Mouse (Mus musculus): ENCODE data around the gene Cdk17. TPM values are rescaled to one million over a fixed set of nuclear protein-coding genes. Genes with fewer than 3 reads are reported as not detected.
"Not testable (repeated sequence)": the region's sequence is repeated elsewhere in the genome, so short reads cannot be mapped to it uniquely, and the experiment has no call there.

Cdk17 gene
- polyA plus RNA-seq, 1 experiment from 2014 or later = 28.2 TPM

DNA sequence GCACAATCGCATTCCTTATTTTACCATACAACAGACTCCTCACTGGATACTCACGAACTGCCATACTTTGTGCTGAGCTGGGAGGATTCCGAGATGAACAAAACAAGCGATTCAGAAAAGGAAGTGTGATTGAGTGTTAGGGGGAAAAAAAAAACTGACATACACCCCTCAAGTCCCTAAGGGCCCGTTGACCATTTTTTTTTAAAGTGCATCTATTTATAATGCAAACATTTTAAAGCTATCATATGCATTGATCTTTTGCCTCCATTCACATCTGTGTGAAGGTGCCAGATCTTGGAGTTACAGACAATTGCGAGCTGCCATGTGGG, 16.7 kb upstream of the Cdk17 start:
- Histone ChIP-seq H3K4me3 (no peak overlapping the region), H3K9ac (no peak overlapping the region), H3K36me3 (no peaks in the 10 kb centered on the region), H3K4me2 (replicated peaks) (no peak overlapping the region), H3K4me1 (no peaks in the 10 kb centered on the region), H3K27me3 (no peaks in the 10 kb centered on the region), H3K9me3 (no peaks in the 10 kb centered on the region), H3K27ac (no peak overlapping the region)
- no peak for ATAC-seq (ENCODE audit: insufficient number of reproducible peaks, insufficient read depth, low FRiP score, low TSS enrichment)
- WGBS = 77% methylated on average over 6 of the region's 6 CpGs

DNA sequence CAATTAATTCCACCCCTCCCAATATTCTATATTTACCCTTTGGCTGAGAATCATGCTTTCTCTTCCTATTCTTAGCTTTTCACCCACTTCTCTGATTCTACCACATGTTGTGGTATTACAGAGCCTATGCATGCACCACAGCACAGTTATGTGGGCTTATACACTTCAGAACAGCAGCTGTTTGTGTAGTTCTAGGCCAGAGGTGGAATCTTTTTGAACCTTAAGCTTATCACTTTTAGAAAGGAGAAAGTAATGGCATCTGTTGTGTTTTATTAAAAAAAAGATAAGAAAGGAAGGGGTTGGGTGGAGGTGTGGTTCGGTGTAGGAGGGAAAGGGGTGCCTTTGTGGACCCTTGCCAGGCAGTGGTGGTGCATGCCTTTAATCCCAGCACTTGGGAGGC, 16.1 kb upstream of the Cdk17 start:
- H3K9ac ChIP-seq = no peak overlapping the region
- no peak overlapping the region for H3K4me2 ChIP-seq (replicated peaks)
- no peaks in the 10 kb centered on the region for H3K36me3 ChIP-seq
- H3K9me3 ChIP-seq = no peaks in the 10 kb centered on the region
- ATAC-seq (ENCODE audit: insufficient number of reproducible peaks, insufficient read depth, low FRiP score, low TSS enrichment) = no peak
- H3K27ac ChIP-seq = no peak overlapping the region
- H3K27me3 ChIP-seq = no peaks in the 10 kb centered on the region
- no peaks in the 10 kb centered on the region for H3K4me1 ChIP-seq
- H3K4me3 ChIP-seq = no peak overlapping the region
- 84% methylated on average over 1 of the region's 1 CpGs for WGBS

DNA sequence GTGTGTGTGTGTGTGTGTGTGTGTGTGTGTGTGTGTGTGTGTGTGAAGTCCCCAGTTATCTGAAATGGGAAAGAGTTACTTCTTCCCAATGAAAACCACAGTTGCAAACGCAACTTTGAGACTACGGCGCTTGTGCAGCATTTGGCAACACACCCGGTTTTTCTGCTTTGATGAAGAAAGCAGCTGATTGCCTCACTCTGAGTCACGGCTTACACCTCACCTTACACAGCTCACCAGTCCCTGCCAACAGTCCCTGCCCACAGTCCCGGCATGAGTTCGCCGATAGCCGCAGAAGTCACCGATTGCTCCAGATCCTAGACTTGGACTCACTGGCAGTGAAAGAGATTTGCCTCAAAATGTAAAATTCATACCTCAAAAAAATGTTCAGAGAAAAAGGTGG, 15.6 kb upstream of the Cdk17 start:
- no peak overlapping the region for H3K27ac ChIP-seq
- H3K4me1 ChIP-seq = no peaks in the 10 kb centered on the region
- no peaks in the 10 kb centered on the region for H3K36me3 ChIP-seq
- ATAC-seq (ENCODE audit: insufficient number of reproducible peaks, insufficient read depth, low FRiP score, low TSS enrichment) = no peak
- no peaks in the 10 kb centered on the region for H3K27me3 ChIP-seq
- no peak overlapping the region for H3K9ac ChIP-seq
- WGBS = 87% methylated on average over 10 of the region's 10 CpGs
- no peaks in the 10 kb centered on the region for H3K9me3 ChIP-seq
- H3K4me2 ChIP-seq (replicated peaks) = no peak overlapping the region
- H3K4me3 ChIP-seq = no peak overlapping the region

DNA sequence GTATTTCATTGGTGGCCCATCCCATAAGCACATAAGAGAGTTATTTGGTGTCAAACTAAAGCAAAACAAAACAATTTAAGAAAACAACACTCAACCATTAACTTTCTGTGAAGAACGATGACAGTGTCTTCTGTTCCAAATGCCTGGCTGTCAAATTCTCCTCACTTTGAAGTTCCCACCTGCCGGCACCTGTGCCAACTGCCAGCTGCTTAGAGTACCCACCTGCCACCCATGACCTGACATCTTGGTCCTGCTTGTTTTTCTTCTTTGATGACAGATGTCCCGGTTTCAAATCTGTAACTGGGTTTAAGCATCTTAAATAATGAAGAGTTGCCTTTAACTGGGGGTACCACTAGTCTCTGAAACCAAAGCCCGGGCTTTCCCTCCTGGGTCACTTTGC, 14.1 kb upstream of the Cdk17 start:
- 81% methylated on average over 4 of the region's 4 CpGs for WGBS
- Histone ChIP-seq H3K27ac (no peak overlapping the region), H3K4me3 (no peak overlapping the region), H3K27me3 (no peaks in the 10 kb centered on the region), H3K4me1 (no peaks in the 10 kb centered on the region), H3K36me3 (no peaks in the 10 kb centered on the region), H3K9ac (no peak overlapping the region), H3K4me2 (replicated peaks) (no peak overlapping the region), H3K9me3 (no peaks in the 10 kb centered on the region)
- ATAC-seq (ENCODE audit: insufficient number of reproducible peaks, insufficient read depth, low FRiP score, low TSS enrichment) = no peak

DNA sequence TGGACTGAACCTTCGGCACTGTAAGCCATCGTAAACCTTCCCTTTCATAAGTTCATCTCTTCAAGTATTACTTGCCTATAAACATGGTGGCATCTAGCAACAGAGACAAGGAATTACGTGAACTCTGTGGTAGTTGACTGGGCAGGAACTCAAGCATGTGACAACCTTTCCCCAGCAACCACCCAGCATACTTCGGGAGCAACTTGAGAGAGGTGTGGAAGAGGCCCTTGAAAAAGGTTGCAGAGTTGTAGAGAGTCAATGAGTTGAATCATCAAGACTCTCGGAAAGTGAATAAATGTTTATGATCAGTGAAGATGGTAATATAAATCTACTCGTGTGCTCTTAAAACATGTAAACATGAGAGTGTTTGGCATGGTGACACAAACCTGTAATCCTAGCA, 13.0 kb upstream of the Cdk17 start:
- H3K27me3 ChIP-seq = no peaks in the 10 kb centered on the region
- no peak overlapping the region for H3K4me2 ChIP-seq (replicated peaks)
- no peak overlapping the region for H3K9ac ChIP-seq
- ATAC-seq (ENCODE audit: insufficient number of reproducible peaks, insufficient read depth, low FRiP score, low TSS enrichment) = no peak
- no peak overlapping the region for H3K4me3 ChIP-seq
- WGBS = 90% methylated on average over 6 of the region's 6 CpGs
- H3K36me3 ChIP-seq = no peaks in the 10 kb centered on the region
- no peaks in the 10 kb centered on the region for H3K4me1 ChIP-seq
- H3K9me3 ChIP-seq = no peaks in the 10 kb centered on the region
- H3K27ac ChIP-seq = no peak overlapping the region

DNA sequence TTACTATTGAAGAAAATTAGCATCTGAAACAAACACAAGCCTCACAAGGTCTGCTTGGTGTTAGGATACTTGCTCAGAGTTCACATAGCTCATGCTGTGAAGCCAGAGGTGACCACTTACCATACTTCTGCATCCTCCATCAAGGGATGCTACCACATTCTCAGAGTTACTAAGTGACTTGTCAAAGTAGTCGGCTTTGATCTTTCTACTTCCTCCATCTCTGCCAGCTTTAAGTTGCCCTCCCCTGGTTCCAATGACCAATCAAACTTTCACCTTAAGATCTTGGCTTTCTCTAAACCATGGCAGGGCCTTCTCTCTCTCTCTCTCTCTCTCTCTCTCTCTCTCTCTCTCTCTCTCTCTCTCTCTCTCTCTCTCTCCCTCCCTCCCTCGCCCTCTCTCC, 11.1 kb upstream of the Cdk17 start:
- WGBS = 71% methylated on average over 1 of the region's 2 CpGs
- H3K9me3 ChIP-seq = no peaks in the 10 kb centered on the region
- H3K36me3 ChIP-seq = no peaks in the 10 kb centered on the region
- ATAC-seq (ENCODE audit: insufficient number of reproducible peaks, insufficient read depth, low FRiP score, low TSS enrichment) = no peak
- no peak overlapping the region for H3K4me2 ChIP-seq (replicated peaks)
- H3K27me3 ChIP-seq = no peaks in the 10 kb centered on the region
- no peaks in the 10 kb centered on the region for H3K4me1 ChIP-seq
- H3K4me3 ChIP-seq = no peak overlapping the region
- no peak overlapping the region for H3K27ac ChIP-seq
- H3K9ac ChIP-seq = no peak overlapping the region

DNA sequence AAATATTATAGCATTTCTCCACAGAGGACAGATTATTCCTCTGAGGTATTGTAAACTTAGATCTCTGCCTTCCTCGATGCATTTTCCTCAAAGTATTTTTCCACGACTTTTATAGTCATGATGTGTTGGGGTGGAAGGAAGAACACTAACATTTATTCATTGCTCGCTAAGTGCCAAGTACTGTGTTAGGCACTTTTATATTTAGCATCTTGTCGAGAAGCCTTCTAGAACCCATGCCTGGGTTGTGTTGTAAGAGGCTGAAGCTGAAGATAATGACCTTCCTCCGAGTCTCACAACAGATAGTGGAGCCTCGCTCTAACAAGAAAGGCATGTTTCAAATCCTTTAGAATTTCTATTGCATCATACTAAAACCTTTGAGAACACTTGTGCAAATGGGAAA, 8.9 kb upstream of the Cdk17 start:
- Histone ChIP-seq H3K4me3 (no peak overlapping the region), H3K9ac (no peak overlapping the region), H3K4me1 (no peaks in the 10 kb centered on the region), H3K27me3 (no peaks in the 10 kb centered on the region), H3K36me3 (no peaks in the 10 kb centered on the region), H3K4me2 (replicated peaks) (no peak overlapping the region), H3K27ac (no peak overlapping the region), H3K9me3 (no peaks in the 10 kb centered on the region)
- 72% methylated on average over 6 of the region's 6 CpGs for WGBS
- ATAC-seq (ENCODE audit: insufficient number of reproducible peaks, insufficient read depth, low FRiP score, low TSS enrichment) = no peak

DNA sequence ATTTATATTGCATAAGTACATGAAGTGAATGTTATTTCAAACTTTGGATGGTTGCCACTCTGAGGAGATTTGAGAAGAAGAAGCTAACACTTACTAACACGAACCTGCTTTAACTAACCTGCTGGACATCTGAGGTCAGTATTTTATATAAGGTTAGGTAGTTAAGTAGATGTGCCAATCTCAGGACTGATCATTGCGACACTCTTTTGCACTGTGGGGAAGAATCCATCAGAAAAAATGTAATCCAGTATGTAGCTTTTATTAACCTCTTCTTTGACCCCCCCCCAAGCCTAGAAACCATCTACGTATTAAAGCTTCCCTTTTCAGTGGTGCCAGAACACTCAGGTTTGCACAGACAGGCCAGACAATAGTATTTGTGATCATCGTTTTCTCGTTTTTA, 8.0 kb upstream of the Cdk17 start:
- Histone ChIP-seq H3K4me3 (no peak overlapping the region), H3K9me3 (no peaks in the 10 kb centered on the region)
- 86% methylated on average over 5 of the region's 5 CpGs for WGBS

DNA sequence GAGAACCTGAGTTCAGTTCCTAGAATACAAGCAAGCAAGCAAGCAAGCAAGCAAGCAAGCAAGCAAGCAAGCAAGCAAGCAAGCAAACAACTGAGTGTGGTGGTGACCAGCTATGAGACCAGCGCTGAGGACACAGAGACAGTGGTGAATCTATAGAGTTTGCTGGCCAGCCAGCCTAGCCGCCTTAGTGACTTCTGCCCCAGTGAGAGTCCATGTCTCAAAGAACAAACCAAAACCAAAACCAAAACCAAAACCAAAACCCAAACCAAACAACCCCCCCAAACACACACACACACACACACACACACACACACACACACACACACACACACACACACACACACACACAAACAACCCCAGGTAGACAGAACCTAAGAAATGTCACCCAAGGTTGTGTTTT, 7.3 kb upstream of the Cdk17 start:
- not testable (repeated sequence) for H3K27me3 ChIP-seq; H3K9me3 ChIP-seq; H3K27ac ChIP-seq; H3K4me3 ChIP-seq; H3K36me3 ChIP-seq; ATAC-seq (ENCODE audit: insufficient number of reproducible peaks, insufficient read depth, low FRiP score, low TSS enrichment); H3K4me1 ChIP-seq; H3K4me2 ChIP-seq (replicated peaks); H3K9ac ChIP-seq
- WGBS = 93% methylated on average over 2 of the region's 2 CpGs

More for the DNA sequence above, 8.0 kb upstream of the Cdk17 start:
- Histone ChIP-seq H3K4me1 (no peaks in the 10 kb centered on the region), H3K4me2 (replicated peaks) (no peak overlapping the region), H3K27me3 (no peaks in the 10 kb centered on the region), H3K9ac (no peak overlapping the region), H3K36me3 (no peaks in the 10 kb centered on the region), H3K27ac (no peak overlapping the region)
- no peak for ATAC-seq (ENCODE audit: insufficient number of reproducible peaks, insufficient read depth, low FRiP score, low TSS enrichment)

DNA sequence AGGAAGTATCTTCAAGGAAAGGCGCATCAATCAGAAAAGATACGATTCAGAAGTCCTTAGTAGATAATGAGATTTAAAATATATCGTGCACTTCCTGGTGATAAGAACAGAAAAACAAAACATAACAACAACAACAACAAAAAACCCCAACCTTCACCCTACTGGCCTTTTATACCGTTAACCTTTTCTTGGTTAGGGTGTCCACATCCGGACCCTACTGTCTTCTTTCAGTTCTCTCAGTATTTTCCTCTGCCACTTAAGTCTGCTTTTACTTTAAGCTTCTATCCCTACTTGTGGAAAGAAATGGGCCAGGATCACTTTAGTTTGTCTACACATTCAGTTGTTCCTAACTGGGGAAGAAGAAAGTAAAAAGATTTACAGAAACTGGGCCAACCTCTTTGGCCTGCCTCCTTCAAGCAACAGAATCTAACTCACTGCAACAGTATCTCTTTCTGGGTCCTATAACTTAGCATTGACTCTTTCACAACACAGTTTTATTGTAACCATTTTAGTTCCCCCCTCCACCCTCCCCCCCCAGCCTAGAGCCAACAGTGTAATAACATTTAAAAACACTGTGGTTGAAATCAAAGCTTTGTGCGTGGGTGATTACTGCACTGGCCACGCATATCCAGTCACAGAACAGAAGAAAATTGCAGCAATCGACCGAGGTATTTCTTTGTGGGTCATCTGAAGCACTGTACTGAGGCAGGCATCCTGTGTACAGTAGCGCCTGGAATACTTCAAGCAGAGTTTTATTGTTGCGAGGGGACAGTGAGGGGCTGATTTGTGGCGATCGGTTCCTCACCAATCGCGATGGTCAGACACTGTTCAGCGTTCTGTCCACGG, 801 bp upstream of the Cdk17 start:
- peaks cover 8% of the 10 kb centered on the region; the same call in 1 of the 2 replicates for H3K4me1 ChIP-seq
- H3K27ac ChIP-seq = peak overlapping the region; percentile 100
- WGBS = 25% methylated on average over 17 of the region's 17 CpGs
- no peaks in the 10 kb centered on the region for H3K9me3 ChIP-seq
- peak overlapping the region; percentile 73 for H3K4me2 ChIP-seq (replicated peaks)
- H3K4me3 ChIP-seq = peak overlapping the region; percentile 96
- ATAC-seq (ENCODE audit: insufficient number of reproducible peaks, insufficient read depth, low FRiP score, low TSS enrichment) = peak; percentile 81
- H3K9ac ChIP-seq = peak overlapping the region; percentile 25; the same call in 1 of the 2 replicates
- H3K36me3 ChIP-seq = no peaks in the 10 kb centered on the region
- no peaks in the 10 kb centered on the region for H3K27me3 ChIP-seq

DNA sequence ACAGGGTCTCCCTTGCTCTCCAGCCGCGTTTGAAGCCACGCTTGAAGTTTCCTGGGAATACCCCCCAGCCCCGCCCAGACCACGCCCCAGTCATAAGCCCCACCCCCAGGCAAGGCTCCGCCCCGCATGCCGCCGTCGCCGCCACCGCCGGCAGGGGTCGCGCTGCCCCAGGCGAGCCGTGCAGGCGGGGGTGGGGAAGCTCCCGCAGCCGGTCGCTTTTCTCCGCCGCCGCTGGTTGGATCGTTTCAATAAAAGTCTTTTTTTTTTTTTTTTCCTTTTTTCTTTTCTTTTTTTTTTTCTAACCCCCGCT, 223 bp upstream of the Cdk17 start:
- peak; percentile 89 for ATAC-seq (ENCODE audit: insufficient number of reproducible peaks, insufficient read depth, low FRiP score, low TSS enrichment)
- peak overlapping the region; percentile 100 for H3K27ac ChIP-seq
- peak overlapping the region; percentile 97 for H3K9ac ChIP-seq
- no peaks in the 10 kb centered on the region for H3K27me3 ChIP-seq
- H3K4me3 ChIP-seq = peak overlapping the region; percentile 96
- WGBS = 0% methylated on average over 26 of the region's 26 CpGs
- H3K4me2 ChIP-seq (replicated peaks) = peak overlapping the region; percentile 73
- peaks cover 13% of the 10 kb centered on the region for H3K4me1 ChIP-seq
- no peaks in the 10 kb centered on the region for H3K36me3 ChIP-seq
- H3K9me3 ChIP-seq = no peaks in the 10 kb centered on the region

DNA sequence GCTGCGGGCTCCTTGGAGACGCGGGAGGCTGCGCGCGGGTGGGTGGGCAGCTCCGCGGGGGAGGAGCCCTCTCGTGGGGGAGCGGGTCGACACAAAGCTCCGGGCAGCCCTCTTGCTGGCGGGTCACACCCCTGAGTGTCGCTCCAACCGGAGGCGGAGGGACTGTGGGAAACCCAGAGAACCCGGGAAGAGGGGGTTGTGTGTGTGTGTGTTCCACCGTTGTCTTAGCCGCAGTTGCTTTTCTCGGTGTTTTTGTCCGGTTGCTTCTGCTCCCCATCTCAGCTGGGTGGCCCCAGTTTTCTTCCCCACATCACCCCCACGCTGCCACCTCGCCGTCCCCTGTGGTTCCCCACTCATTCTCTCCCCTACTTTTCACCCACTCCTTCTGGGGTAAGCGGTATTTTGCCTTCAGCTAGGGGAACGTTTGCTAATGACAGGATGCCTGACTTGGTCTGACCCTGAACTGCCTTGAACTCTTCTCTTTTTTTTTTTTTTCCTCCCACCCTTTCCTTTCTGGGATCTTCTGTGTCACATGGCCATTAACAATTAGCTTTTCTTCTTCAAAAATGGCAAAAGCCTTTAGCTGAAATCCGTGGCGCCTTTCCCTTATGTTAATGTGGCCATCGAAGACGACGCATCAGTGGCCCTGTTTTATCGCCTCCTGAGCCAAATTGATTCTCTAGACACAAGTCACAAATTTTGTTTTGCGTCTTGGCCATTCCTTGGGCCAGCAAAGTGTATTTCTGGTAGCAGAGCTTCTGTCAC, 1.0 kb downstream of the Cdk17 start:
- peak; percentile 22; the same call in 1 of the 2 replicates for ATAC-seq (ENCODE audit: insufficient number of reproducible peaks, insufficient read depth, low FRiP score, low TSS enrichment)
- WGBS = under 1% methylated on average over 33 of the region's 33 CpGs

More for the DNA sequence above, 1.0 kb downstream of the Cdk17 start:
- Histone ChIP-seq H3K4me2 (replicated peaks) (peak overlapping the region; percentile 73), H3K9me3 (no peaks in the 10 kb centered on the region), H3K36me3 (no peaks in the 10 kb centered on the region), H3K27ac (peak overlapping the region; percentile 100), H3K4me3 (peak overlapping the region; percentile 96), H3K9ac (peak overlapping the region; percentile 97), H3K4me1 (peaks cover 26% of the 10 kb centered on the region), H3K27me3 (no peaks in the 10 kb centered on the region)
